Mouse (Mus musculus): ENCODE results near the gene Rpp38.

Gene Rpp38

DNA sequence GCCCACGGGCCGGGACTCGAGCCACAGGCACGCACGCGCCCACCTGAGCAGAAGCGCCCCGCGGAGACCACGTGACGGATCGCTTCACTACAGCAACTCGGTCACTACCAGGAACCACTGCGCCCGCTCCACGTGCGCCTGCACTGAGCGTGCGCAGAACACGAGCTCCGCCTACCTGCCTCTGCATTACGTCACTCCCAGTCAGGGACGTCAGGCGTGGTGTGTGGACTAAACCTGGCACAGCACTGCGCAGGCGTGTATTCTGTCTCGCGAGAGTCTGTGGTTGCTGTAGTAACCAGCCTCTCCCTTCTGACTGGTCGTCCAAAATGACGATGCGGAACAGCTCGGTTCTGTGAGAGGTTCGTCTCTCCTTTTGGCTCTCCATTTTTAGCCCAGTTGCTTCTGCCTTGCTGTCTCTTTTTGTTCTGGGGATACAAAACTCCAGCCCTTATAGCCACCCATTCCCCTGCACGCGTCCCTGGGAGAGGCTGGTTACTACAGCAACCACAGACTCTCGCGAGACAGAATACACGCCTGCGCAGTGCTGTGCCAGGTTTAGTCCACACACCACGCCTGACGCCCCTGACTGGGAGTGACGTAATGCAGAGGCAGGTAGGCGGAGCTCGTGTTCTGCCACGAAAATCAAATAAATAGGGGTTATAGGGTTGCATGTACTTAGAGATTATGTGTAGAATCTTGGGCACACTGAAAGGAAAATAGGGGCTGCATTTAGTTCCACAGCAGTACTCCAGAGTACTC is at the start of gene Rpp38:
Gene Rpp38 (minus strand): TSS at position 160 of the 759 bp plus-strand sequence.
- in situ Hi-C loops (cut with MboI; ENCODE audit: low sequenced_read_pairs): no loop called here

DNA sequence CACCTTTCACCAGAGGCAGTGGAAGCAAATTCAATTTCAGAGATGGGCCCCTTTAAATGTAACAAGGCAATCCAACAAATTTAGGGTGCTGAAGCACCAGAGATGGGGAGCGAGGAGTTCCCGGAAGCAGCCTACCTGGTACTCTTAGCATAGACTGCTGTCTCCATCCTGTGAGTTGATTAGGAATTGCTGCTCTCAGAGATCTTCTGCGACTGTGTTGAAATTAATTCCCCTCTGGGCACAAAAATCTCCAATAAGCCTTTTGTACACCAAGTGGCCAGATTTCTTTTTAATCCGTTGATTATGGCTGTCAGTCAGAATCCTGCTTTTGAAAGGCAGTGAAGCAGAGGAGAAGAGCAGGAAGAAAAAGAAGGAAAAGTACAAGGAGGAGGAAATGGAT is 32.7 kb upstream of the Rpp38 start:
- in situ Hi-C loops (cut with MboI; ENCODE audit: low sequenced_read_pairs): no loop called here

DNA sequence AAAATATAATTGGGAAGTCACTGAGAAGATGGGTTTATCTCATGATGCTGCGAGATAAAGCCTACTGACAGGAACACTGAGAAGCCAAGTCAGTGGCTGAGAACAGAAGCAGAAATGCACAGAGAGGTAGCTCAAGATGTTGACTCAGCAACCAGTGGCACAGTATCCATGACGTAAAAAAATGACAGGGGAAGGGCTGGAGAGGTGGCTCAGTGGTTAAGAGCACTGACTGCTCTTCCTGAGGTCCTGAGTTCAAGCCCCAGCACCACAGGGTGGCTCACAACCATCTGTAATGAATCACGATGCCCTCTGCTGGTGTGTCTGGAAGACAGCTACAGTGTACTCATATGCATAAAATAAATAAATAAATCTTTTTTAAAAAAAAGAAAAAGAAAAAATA is 28.6 kb upstream of the Rpp38 start:
- in situ Hi-C loops (cut with MboI; ENCODE audit: low sequenced_read_pairs): no loop called here

DNA sequence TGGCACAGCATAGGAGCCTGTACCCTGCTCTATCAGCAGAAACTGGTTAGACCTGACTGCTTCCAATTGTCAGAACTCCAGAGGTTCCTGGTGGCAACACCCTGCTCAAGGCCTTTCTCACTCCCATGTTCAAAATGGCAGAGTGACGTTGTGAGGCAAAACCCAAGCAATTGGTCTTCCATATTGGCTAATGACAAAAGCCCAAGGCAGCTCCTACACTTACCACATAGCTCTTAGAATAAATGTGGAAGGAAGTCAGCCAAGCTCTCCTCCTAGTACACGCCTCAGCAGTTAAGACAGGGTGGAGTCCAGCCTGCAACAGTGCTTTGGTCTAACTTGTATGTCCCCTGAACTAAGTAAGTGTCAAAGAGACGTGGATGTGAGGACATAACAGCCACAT is 25.4 kb upstream of the Rpp38 start:
- in situ Hi-C loops (cut with MboI; ENCODE audit: low sequenced_read_pairs): no loop called here

DNA sequence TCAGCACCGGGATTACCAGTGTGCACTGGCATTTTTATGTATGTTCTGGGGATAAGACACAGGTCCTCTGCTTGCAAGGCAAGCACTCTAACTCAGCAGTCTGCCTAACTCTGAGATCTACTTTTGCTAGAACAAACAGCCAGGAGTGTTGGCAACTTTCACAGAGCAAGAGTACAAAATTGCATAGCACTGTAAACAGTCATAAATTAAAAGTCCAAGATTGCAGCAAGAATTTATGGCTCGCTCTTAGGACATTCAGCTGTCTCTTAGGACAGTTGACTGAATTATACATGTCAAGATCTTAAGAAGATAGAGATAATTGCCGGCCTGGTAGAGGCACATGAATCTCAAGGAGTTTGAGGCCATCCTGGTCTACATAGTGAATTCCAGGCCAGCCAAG is 23.9 kb upstream of the Rpp38 start:
- in situ Hi-C loops (cut with MboI; ENCODE audit: low sequenced_read_pairs): no loop called here

DNA sequence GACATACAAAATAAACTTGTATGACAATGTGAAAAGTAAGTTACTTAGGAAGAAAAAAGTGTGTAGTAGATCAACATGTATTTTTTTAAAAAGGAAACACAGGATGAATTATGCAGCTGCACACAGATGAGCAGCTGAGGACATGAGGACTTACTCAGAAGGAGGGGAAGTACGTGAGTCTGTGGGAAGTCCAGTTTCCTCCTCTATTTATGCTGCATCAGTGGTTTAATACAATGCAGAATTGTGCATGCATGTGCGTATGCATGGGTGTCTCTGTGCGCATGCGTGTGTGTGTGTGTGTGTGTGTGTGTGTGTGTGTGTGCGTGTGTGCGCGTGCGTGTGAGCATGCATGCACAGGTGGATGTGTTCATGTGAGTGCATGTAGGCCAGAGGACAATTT is 23.4 kb upstream of the Rpp38 start:
- in situ Hi-C loops (cut with MboI; ENCODE audit: low sequenced_read_pairs): no loop called here

DNA sequence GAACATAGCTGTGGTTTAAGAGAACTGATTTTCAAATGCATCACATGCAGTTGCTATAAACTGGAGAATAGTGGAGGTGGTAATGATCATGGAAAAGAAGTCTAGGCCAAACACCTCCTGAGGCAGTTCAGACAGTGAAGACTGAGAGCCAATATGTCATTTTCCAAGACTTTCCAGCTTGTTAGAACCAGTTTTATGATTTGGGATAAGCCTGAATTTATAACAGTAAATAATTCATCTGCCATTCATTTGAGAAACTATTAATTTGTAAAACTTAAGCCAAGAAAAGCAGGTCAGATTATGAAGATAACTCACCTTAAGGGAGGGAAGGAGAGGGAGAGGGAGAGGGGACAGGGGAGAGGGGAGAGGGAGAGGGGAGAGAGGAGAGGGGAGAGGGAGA is 20.7 kb upstream of the Rpp38 start:
- in situ Hi-C loops (cut with MboI; ENCODE audit: low sequenced_read_pairs): no loop called here

DNA sequence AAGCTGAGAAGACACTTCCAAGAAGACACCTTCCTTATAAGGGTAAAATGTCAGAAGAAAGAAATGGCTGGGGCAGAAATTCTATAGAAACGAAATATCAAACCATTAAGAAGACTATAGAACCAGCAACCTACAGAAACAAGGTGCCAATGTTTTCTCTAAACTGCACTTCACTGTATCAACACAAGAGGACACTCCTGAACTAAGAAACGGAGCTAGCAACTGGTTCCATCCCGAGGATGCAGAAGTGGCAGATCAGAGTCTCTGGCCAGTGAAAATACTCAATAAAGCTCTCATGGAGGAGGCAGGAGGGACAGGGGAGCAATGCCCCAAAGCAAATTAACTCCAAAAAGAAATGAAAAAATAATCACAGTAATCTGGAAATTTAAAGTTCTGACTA is 16.5 kb upstream of the Rpp38 start:
- in situ Hi-C loops (cut with MboI; ENCODE audit: low sequenced_read_pairs): loop anchor here (10.0 kb wide), 1 partner anchor 446 kb away; no protein-coding TSS in a partner anchor

DNA sequence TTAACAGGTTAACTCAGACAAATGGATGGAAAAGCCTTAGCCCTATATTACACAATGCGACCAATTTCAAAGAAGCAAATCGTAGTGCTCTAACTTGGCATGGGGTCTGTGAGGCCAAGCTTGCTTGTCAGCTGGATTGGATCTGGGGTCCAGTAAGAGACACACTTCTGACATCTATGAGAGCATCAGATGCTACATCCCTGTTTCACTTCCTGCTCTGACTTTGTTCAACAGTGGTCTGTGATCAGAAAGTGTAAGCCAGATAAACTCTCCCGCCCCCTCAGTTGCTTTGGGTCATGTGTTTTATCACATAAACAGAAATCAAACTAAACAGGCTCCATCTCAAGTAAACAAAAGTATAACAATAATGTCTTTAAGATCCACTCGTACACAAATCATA is 16.0 kb upstream of the Rpp38 start:
- in situ Hi-C loops (cut with MboI; ENCODE audit: low sequenced_read_pairs): loop anchor here (10.0 kb wide), 1 partner anchor 446 kb away; no protein-coding TSS in a partner anchor

DNA sequence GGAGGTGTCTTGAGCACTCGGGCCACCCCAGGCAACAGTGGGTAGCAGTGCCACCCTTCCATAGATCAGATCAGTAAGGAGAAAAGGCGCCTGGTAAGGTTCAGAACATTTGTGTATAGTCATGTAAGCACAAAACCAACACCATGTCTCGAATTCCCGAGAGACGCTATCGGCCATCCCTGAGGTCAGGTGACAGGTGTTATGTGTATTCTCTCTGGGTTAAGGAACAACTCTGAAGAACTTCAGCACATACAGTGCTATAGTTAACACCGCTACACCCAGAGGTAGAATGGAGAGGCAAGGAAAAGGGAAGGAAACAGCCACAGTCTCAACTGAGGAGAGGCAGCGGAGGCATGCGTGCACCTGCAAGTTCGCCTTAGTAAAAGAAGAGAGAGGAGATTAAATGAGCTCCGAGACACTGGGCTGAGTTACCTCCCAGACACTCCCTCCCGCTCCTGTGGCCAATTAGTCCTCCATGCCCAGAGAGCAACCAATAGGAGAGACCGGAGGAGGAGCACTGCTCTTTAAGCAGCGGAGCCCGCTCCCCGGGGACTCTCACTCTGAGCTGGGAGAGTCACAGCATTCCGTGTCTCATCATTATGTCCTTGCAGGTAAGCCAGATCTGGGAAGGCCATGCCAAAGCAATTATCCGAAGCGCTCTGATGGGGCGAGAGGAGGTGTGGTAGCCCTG is 3.3 kb upstream of the Rpp38 start, which contains the start of gene Acbd7:
Gene Acbd7 (plus strand): TSS at position 558 of the 691 bp plus-strand sequence.
- in situ Hi-C loops (cut with MboI; ENCODE audit: low sequenced_read_pairs): no loop called here

DNA sequence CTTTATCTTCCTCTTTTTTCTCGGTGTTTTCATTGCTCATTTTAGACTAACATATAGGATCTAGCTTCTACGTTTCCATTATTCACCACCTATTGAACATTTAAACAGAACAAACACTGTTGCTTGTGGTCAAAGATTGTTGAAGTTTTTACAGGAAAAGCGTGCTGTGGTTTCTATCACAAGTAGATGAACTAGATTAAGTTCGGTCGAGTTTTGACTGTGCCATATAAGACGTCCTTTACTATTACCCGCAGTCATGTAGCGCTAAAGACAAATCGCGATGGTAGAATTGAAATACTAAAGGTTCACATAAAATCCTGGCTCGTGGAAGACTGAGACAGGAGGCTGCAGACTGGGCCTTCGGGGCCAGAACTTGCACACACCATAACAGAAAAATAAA is 1.3 kb upstream of the Rpp38 start:
- in situ Hi-C loops (cut with MboI; ENCODE audit: low sequenced_read_pairs): no loop called here

DNA sequence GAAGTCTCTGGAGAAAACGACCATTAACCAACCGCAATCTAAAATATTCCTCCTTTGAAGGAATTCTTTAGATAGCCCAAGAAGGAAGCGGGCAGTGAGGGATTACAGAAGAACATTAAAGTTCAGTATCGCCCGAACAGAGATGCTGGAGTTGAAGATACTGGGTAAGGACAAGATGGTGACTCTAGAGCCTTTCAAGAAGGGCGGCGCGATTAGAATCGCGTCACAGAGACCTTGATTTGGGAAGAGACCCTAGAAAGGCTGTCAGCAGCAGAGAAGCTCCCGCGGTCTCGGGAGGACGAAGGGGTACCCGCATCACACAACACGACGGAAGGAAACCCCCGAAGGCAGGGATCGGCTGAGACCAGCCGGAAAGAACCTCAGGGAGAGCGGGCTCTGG is 387 bp downstream of the Rpp38 start:
- in situ Hi-C loops (cut with MboI; ENCODE audit: low sequenced_read_pairs): no loop called here

DNA sequence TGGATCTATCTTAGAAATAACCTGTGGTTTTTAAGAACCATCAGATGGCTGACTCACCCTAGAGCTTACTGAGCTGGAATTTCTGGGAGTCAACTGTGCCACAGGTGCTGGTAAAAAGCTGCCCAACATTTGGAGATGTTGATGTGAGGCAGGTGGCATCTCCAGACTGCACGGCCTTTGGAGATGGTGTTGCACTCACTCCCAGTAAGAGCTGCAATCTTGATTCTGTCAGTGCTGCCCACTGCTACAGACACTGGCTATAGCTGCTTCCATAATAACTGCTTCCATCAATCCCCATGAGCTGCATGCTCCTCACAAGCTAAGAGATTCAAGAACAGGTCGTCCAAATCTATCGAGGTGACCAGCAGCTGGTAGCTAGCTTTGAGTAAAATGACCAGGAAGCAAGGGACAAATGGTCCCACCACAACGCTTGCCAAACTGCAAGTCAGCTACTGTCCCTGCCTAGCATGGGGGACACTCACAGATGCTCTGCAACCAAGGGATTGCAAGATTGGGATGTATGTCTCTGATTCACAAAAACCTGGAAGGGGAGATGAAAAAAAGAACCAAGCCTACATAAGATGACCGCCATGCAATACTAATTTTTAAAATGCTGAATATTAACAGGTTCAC is 1.3 kb downstream of the Rpp38 start:
- in situ Hi-C loops (cut with MboI; ENCODE audit: low sequenced_read_pairs): no loop called here

DNA sequence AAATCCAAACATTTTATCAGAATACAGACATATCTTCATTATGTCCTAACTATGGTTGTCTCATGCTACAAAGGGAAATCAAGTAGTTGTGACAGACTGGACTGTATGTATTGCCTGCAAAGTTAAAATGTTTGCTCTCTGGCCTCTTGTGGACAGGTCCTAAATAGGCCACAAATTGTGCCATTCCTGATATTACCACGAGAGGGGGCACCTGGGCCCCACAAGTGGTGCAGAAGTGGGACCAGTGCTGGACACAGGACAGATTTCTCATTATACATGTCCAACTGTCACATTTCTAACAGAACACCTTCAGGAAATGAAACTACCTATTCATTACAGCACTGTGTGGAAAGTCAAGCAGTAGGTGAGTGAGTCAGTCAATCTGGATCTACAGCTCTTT is 5.1 kb downstream of the Rpp38 start:
- in situ Hi-C loops (cut with MboI; ENCODE audit: low sequenced_read_pairs): no loop called here

DNA sequence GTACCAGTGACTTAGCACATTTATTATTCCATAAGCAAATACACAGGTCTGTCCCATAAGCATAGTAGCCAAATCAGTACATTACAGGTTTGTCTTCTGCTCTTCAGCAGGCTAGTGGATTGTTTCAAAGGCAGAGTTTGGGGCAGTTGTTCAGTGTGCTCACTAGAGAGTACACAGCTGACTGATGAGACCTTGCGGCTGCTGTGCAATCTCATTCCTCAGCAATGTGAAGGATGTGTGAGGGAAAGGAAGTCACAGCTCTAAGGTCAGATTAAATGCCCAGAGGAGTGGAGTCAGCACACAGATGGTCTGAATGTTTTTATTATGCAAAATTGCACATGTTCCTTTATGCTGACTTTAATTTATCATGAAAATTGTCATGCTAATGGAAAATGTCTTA is 5.9 kb downstream of the Rpp38 start:
- in situ Hi-C loops (cut with MboI; ENCODE audit: low sequenced_read_pairs): no loop called here

DNA sequence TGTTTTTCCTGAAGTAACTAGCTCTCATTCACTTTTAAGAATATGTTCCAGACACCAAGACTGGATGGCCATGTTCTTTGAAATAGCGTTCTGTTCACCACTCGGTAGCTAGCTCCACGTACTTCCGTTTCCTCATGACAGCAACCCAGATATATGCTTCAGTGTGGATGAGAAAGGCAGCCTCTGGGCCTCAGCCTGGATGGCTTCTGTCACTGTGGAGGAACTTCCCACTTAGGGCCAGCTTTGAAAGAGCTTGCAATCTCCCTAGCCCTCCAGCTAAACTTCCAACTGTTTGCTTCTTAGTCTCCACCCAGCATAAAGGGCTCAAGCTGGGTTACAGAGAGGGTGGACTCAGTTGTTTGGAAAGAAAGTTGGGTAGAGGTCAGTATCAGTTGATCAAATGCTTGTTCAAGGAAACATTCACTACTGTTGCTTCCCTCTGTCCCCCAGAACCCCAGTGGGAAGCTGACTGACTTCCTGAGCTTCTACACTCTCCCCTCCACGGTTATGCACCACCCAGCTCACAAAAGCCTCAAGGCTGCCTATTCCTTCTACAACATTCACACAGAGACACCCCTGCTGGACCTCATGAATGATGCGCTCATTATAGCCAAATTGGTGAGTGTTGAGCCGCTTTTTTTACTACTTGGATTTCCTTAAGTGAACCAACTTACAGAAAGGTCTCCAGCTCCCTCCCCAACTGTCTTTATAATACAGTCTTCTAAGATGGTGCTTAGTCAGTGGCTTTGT is 7.9 kb downstream of the Rpp38 start:
- in situ Hi-C loops (cut with MboI; ENCODE audit: low sequenced_read_pairs): no loop called here

DNA sequence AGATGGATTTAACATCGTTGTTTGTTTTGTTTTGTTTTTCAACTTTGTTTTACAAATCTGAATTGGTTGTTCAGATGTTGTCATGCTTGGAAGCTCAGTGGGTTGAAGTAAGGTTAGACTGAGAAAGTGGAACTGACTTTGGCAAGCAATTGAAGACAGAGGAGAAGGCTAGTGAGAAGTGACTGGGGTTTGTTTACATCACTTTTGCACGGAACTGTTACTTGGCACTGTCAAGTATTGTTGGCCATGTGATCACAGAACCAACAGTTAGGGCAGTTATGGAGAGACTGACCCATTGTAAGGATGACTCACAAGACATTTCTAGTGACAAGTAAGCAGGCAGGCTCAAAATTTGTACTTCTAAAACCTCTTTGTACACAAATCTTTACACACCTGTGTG is 9.3 kb downstream of the Rpp38 start:
- in situ Hi-C loops (cut with MboI; ENCODE audit: low sequenced_read_pairs): no loop called here

DNA sequence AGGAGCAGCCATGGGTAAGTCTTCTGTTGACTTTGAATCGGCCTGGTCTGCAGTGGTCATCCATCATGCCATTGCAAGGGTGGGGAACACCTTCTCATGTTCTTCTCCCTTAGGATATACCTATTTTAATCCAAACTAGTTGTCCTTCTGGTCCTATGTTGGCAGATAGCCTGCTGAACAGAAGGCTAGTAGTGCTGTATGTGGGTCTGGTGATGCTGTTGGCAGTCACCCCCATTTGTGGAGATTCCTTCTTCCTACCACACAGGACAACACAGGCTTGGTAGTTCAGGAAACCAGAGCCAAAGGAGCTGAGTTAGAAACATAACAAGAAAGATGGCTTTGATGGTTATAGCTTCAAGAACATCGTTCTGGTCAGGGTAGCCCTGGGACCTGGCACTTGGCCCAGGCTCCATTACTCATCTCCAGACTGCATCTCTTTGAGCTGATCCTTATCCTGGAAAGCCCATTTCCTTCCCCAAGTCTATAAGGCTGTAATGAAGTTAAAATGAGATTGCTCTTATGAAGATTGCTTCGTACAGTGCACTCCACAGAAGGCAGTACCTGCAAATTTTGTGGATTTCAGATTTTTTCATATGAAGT is 26.9 kb downstream of the Rpp38 start:
- in situ Hi-C loops (cut with MboI; ENCODE audit: low sequenced_read_pairs): no loop called here

DNA sequence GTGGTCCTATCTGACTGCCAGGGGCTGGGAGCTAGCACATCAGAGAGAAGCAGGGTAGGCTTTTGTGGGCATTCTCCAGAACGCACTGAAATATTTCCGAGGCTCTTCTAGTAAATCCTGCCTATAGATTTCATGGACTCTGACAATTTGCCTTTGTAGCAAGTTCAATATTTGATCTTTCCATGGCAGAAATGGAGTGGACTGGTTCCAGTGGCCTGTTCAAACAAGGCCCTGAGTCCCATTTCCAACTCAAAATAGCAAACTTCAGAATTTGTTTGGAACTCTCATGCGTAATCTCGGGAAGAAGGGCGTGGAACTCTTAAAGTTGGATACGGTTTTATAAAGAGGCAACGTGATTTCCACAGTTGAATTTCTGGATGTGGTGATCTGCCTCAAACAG is 36.6 kb downstream of the Rpp38 start:
- in situ Hi-C loops (cut with MboI; ENCODE audit: low sequenced_read_pairs): no loop called here

DNA sequence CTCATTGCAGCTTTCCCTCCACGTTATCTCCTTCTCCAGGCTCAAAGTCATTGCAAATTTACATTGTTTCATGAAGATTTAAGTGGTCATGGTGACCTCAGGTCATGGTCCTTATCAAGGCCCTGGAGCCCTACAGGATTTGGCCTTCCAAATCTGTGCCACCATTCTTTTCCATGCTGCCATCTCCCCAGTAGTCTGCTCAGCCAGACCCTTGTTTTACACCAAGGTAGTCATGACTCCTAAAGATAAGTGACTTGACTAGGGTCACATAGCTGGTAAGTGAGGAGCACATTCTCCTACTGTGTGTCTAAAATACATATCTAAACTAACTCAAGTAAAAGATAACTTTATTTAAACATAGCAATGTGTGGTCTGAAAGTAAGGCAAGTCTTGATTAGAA is 40.3 kb downstream of the Rpp38 start:
- in situ Hi-C loops (cut with MboI; ENCODE audit: low sequenced_read_pairs): no loop called here

DNA sequence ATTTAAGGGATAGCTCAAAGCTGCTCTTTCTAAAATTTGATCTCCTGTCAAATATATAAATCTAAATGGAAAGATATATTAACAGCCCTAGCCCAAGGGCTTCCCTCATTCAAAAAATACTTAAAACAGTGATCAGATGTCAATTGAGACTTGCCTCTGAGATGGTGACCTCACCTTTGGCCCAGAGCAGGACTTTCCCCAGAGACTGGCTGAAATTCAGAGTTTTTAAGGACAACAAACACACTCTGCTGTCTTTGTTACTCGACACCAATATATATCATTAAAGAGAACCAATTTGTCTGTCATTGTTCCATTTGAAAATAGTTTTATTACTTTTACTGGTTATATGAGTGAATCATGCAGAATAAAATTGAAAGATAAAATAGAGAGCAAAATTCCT is 42.9 kb downstream of the Rpp38 start:
- in situ Hi-C loops (cut with MboI; ENCODE audit: low sequenced_read_pairs): no loop called here
